Mouse (Mus musculus): ENCODE measurements around the gene Phactr2.

GRCm38 (mm10) chr10:13336964-13337363 lies 137.2 kb downstream of the Phactr2 start:
- TF ChIP-seq CTCF (IDR thresholded peaks at IDR 0.05; ENCODE audit: low read depth) (no peak), EP300 (optimal IDR thresholded peaks at IDR 0.05) (no peak)

Measured in stomach, postnatal 0 days (tissue).